Mouse (Mus musculus): ENCODE measurements around the gene Def6. TPM values are rescaled to one million over a fixed set of nuclear protein-coding genes. Genes with fewer than 3 reads are reported as not detected.

Gene Def6
- total and polyA plus RNA-seq, 3 experiments: 121 to 154 TPM; not detected in 1

DNA sequence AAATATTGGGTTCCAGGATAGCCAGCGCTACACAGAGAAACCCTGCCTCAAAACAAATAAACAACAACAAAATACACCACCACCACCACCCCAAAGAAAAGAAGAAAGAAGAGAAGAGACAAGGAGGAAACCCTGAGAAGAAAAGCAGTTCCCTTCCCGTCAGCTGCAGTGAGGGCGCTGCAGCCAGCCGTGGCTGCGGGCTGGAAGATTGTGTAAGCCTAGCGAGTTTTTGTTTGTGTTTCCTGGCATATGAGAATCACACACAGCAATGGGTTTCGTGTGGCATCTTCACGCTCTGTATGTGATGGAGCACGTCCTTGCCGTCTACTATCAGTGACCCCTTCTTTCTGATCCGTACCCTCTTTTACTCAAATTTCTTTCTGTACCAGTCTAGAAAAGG is 39.1 kb downstream of the Def6 start:
- no peaks in the 10 kb centered on the region for H3K36me3 ChIP-seq (ENCODE audit: control insufficient read depth in 1 of 2, insufficient read depth in 2 of 2, low read length in 2 of 2)
- DNase-seq (ENCODE audit: low read depth, low spot score): no peak
- no peak overlapping the region for H3K9ac ChIP-seq (ENCODE audit: control insufficient read depth, low read depth, low read length, poor library complexity, severe bottlenecking)
- no peaks in the 10 kb centered on the region for H3K79me2 ChIP-seq (ENCODE audit: control insufficient read depth, insufficient read depth, low read length, poor library complexity)
- no peaks in the 10 kb centered on the region for H3K27me3 ChIP-seq (ENCODE audit: control insufficient read depth in 1 of 2, insufficient read depth in 2 of 2, low read length in 2 of 2)
- no peaks in the 10 kb centered on the region for H3K9me3 ChIP-seq (replicated peaks; ENCODE audit: insufficient read depth, low read length)
- H3K4me3 ChIP-seq (ENCODE audit: control insufficient read depth in 1 of 2, insufficient read depth in 1 of 2, low read depth in 2 of 2, low read length in 2 of 2): no peak overlapping the region
- H3K4me1 ChIP-seq (ENCODE audit: control insufficient read depth in 1 of 2, insufficient read depth in 2 of 2, low read length in 2 of 2): no peaks in the 10 kb centered on the region
- H3K27ac ChIP-seq (ENCODE audit: control insufficient read depth, low read depth, low read length): no peak overlapping the region
- TF ChIP-seq EP300 (IDR thresholded peaks at IDR 0.05; ENCODE audit: low read depth in 1 of 2, low read length in 2 of 2): no peak
- no peak for TF ChIP-seq ZC3H11A (IDR thresholded peaks at IDR 0.05; ENCODE audit: low read depth, low read length)
- no peak for TF ChIP-seq GATA1 (IDR thresholded peaks at IDR 0.05; ENCODE audit: low read depth, low read length)
- no peak for TF ChIP-seq MAFK (IDR thresholded peaks at IDR 0.05; ENCODE audit: borderline replicate concordance, low read depth, low read length)
- TF ChIP-seq ZKSCAN1 (IDR thresholded peaks at IDR 0.05; ENCODE audit: low read depth, low read length): no peak
- no peak for TF ChIP-seq TBP (IDR thresholded peaks at IDR 0.05; ENCODE audit: low read depth, low read length)
- TF ChIP-seq UBTF (IDR thresholded peaks at IDR 0.05; ENCODE audit: borderline replicate concordance, insufficient read depth, low read depth, low read length): no peak
- no peak for TF ChIP-seq TCF12 (IDR thresholded peaks at IDR 0.05; ENCODE audit: low read depth, low read length)
- TF ChIP-seq ZNF384 (IDR thresholded peaks at IDR 0.05; ENCODE audit: low read depth, low read length): no peak
- no peak for TF ChIP-seq RAD21 (IDR thresholded peaks at IDR 0.05; ENCODE audit: low read depth, low read length)
- no peak for TF ChIP-seq ELF1 (IDR thresholded peaks at IDR 0.05; ENCODE audit: low read depth, low read length)
- no peak for TF ChIP-seq POLR2AphosphoS2 (IDR thresholded peaks at IDR 0.05; ENCODE audit: low read length)

DNA sequence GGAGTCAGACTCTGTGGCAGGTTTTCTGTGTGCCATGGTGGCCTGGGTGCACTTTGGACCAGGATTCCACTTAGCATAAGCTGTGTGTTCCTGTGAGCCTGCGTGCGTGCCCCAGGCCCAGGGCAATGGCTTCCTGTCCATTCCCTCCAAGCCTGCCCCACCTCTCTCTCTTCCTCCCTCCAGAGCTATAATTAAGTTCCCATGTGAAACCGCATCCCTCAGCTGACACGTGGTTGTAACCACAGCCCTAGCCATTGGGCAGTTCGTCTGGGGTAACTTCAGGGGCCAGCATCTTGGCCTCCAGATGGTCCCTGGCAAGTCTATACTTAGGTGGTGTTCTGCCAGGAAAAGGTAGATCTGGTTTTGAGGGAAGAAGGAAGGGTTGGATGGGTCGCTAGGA is 40.0 kb downstream of the Def6 start:
- Histone ChIP-seq H3K79me2 (ENCODE audit: control insufficient read depth, insufficient read depth, low read length, poor library complexity) (no peaks in the 10 kb centered on the region), H3K4me1 (ENCODE audit: control insufficient read depth in 1 of 2, insufficient read depth in 2 of 2, low read length in 2 of 2) (no peaks in the 10 kb centered on the region), H3K4me3 (ENCODE audit: control insufficient read depth in 1 of 2, insufficient read depth in 1 of 2, low read depth in 2 of 2, low read length in 2 of 2) (no peak overlapping the region), H3K27me3 (ENCODE audit: control insufficient read depth in 1 of 2, insufficient read depth in 2 of 2, low read length in 2 of 2) (no peaks in the 10 kb centered on the region), H3K27ac (ENCODE audit: control insufficient read depth, low read depth, low read length) (no peak overlapping the region), H3K36me3 (ENCODE audit: control insufficient read depth in 1 of 2, insufficient read depth in 2 of 2, low read length in 2 of 2) (no peaks in the 10 kb centered on the region; a peak in 1 of 4 replicates), H3K9me3 (replicated peaks; ENCODE audit: insufficient read depth, low read length) (no peaks in the 10 kb centered on the region), H3K9ac (ENCODE audit: control insufficient read depth, low read depth, low read length, poor library complexity, severe bottlenecking) (no peak overlapping the region)
- TF ChIP-seq USF1 (IDR thresholded peaks at IDR 0.05; ENCODE audit: low read depth, low read length) (no peak), MAX (IDR thresholded peaks at IDR 0.05; ENCODE audit: low read length) (no peak), CHD2 (IDR thresholded peaks at IDR 0.05; ENCODE audit: low read length) (no peak)
- DNase-seq (ENCODE audit: low read depth, low spot score): no peak

DNA sequence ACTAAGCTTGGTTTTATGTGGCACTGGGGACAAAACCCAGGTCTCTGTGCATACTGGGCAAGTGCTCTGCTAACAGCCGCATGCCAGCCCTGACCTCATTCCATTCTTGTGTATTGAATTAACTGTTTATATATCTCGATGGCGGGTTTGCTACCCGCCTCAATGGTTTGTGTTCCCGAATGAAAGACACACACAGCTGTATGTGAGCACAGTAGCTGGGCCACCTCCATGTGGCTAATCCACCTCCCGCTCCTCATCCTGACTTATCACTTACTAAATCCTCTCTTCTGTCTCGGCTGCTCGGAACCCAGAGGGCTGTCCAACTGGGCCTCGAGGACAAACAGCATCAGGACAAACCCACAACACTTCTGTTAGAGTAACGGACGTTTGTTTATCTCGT is 41.5 kb downstream of the Def6 start:
- Histone ChIP-seq H3K27ac (ENCODE audit: control insufficient read depth, low read depth, low read length) (no peak overlapping the region), H3K4me1 (ENCODE audit: control insufficient read depth in 1 of 2, insufficient read depth in 2 of 2, low read length in 2 of 2) (no peaks in the 10 kb centered on the region)

More for the DNA sequence above, 41.5 kb downstream of the Def6 start:
- no peaks in the 10 kb centered on the region for H3K9me3 ChIP-seq (replicated peaks; ENCODE audit: insufficient read depth, low read length)
- H3K9ac ChIP-seq (ENCODE audit: control insufficient read depth, low read depth, low read length, poor library complexity, severe bottlenecking): no peak overlapping the region
- DNase-seq (ENCODE audit: low read depth, low spot score): no peak
- no peaks in the 10 kb centered on the region for H3K79me2 ChIP-seq (ENCODE audit: control insufficient read depth, insufficient read depth, low read length, poor library complexity)
- TF ChIP-seq ELF1 (IDR thresholded peaks at IDR 0.05; ENCODE audit: low read depth, low read length) (no peak), GABPA (IDR thresholded peaks at IDR 0.05; ENCODE audit: low read depth, low read length) (no peak), SMC3 (IDR thresholded peaks at IDR 0.05; ENCODE audit: low read depth, low read length) (no peak), CHD2 (IDR thresholded peaks at IDR 0.05; ENCODE audit: low read length) (no peak), TAL1 (IDR thresholded peaks at IDR 0.05; ENCODE audit: low read length) (no peak), GATA1 (IDR thresholded peaks at IDR 0.05; ENCODE audit: low read depth, low read length) (no peak)
- no peaks in the 10 kb centered on the region; a peak in 1 of 4 replicates for H3K36me3 ChIP-seq (ENCODE audit: control insufficient read depth in 1 of 2, insufficient read depth in 2 of 2, low read length in 2 of 2)
- H3K4me3 ChIP-seq (ENCODE audit: control insufficient read depth in 1 of 2, insufficient read depth in 1 of 2, low read depth in 2 of 2, low read length in 2 of 2): no peak overlapping the region
- no peaks in the 10 kb centered on the region for H3K27me3 ChIP-seq (ENCODE audit: control insufficient read depth in 1 of 2, insufficient read depth in 2 of 2, low read length in 2 of 2)
